Mouse (Mus musculus) CD8-positive naive resting alpha-beta T cell, adult 2 months (primary cell): ENCODE results near the gene Ccdc14.
"Not testable (repeated sequence)": the region's sequence is repeated elsewhere in the genome, so short reads cannot be mapped to it uniquely, and the experiment has no call there.

Experiments used
- DNase-seq, 2 experiments: peaks; one replicate each; pipeline ENCODE4 v3.0.0; 2022; ENCODE audit warnings: low read depth in 2 of 2, low spot score in 2 of 2

The Ccdc14 gene

GRCm38 (mm10) chr16:34706487-34706946, 16.1 kb downstream of the Ccdc14 start:
- no peak for DNase-seq

GRCm38 (mm10) chr16:34711481-34711880, 21.1 kb downstream of the Ccdc14 start:
- DNase-seq, result no peak

- no peak for DNase-seq
Measured at GRCm38 (mm10) chr16:34725156-34725555, 34.7 kb downstream of the Ccdc14 start.

DNA sequence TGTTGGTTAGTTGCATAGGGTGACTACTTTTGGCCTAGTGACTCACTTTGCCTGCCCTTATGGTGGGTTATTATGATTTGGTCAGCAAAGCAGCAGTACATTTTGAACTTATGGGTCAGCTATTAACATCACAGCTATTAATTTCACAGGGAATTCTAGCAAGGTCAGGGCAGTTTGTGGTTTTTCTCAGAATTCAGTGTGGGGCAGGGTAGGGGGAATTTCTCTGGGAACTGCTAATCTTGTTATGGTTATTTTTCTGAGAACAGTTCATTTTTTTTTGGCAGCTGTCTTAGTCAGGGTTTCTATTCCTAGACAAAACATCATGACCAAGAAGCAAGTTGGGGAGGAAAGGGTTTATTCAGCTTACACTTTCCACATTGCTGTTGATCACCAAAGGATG, 38.2 kb downstream of the Ccdc14 start:
- DNase-seq, result not testable (repeated sequence)

DNA sequence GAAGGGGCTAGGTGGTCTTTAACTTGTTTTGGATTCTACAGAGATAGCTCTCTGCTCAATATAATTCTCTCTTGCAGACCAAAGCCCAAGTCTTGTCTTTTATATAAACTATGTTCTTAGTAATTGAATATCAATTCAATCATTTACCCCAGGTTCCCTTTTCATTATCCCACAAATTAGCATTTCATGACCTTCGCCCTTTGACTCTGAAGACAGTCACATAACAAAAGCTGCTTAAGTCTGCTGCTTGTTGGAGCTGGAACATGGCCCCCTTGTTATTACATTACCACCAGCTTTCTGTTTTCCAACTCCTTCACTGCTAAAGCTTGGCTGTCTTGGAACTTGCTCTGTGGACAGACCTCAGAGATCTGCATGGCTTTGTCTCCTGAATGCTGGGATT, 39.0 kb downstream of the Ccdc14 start:
- no peak for DNase-seq

- DNase-seq, result no peak
Measured at GRCm38 (mm10) chr16:34738656-34739233, 48.3 kb downstream of the Ccdc14 start.

DNA sequence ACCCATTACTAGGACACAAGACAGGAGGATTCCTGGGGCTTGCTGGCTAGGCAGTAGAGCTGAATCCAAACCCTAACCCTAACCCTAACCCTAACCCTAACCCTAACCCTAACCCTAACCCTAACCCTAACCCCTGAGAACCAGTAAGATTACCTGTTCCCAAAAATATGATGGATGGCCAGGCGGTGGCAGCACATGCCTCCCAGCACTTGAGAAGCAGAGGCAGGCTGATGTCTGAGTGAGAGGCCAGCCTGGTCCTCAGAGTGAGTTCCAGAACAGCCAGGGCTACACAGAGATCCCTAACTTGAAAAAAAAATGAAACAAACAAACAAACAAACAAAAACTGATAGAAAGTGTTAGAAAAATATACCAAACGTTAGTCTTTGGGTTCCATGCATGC, 52.5 kb downstream of the Ccdc14 start:
- no peak for DNase-seq

DNA sequence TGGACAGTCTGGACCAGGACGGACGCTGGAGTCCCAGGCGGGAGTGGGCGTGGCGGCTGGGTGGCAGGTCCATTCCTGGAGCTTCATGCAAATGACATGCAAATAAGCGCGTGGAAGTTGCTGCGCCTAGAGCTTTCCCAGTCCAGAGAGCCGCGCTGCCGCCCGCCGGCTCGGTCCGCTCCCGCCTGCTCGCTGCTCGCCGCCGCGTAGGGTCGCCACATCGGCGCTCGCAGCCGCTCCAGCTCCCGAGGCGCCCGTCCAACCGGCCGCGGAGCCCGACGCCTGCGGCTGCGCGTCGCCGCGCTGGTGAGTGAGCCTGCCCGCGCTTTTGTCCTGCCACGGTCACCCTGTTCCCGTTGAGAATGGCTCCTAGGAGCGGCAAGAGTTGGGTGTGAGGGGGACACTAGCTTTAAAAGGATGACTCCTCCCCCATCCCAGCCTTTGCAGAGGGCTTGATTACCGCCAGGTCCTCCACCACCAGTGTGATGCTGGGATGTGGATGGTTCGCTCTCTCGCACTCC, 54.7 kb downstream of the Ccdc14 start, which contains the start of gene Mylk:
Gene Mylk (plus strand): TSS at position 146 of the 521 bp plus-strand sequence.
- DNase-seq, result no peak

GRCm38 (mm10) chr16:34748081-34748720, 57.8 kb downstream of the Ccdc14 start:
- no peak for DNase-seq

- no peak for DNase-seq
Measured at GRCm38 (mm10) chr16:34749536-34749935, 59.1 kb downstream of the Ccdc14 start.

GRCm38 (mm10) chr16:34752026-34752425, 61.6 kb downstream of the Ccdc14 start:
- DNase-seq, result no peak

DNA sequence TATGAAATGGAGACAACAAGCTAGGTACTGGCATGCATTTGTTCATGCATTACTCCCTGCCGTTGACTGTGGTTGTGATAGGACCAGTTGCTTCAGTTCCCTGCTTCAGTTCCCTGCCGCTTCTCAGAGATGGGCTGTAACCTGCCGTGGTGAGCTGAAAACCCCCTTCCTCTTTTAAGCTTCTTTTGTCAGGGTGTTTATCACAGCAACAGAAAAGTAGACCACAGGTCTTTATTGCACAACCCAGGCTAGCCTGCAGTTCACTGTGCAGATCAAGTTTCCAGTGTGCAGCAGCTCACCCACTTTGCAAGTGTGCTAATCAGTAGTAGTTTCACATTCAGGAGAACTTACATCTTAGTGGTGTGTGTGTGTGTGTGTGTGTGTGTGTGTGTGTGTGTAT, 62.6 kb downstream of the Ccdc14 start:
- no peak for DNase-seq

- DNase-seq, result no peak
Measured at GRCm38 (mm10) chr16:34756991-34757390, 66.6 kb downstream of the Ccdc14 start.

GRCm38 (mm10) chr16:34758205-34758604, 67.8 kb downstream of the Ccdc14 start:
- DNase-seq, result no peak

DNA sequence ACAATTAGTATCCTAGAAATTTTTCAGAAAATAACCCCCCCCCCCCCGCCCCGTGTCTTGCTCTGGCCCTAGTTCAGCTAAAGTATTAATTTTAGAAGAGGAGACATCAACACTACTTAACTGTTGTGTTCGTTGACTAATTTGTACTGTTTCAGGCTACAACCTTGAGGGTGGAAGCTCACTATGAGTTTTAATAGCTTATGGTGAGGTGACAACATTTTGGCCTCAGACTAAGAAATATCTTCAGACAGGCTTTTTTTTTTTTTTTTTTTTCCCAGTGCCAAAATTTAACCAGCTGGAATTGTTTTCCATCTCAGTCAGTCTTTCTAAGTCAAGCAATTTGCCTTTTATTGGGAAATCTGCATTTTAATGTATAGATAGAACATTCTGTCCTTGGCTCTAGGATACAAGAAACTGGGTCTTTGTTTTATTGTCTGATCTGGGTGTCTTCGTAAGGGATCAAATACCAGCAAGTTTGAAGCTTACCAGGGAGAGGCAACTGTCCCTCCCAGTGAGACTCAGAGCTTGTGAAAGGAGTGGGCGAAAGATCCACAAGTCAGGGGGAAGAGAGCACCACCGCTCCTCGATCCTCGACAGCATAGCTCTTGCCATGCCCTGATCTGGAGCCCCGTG, 73.7 kb downstream of the Ccdc14 start:
- no peak for DNase-seq

DNA sequence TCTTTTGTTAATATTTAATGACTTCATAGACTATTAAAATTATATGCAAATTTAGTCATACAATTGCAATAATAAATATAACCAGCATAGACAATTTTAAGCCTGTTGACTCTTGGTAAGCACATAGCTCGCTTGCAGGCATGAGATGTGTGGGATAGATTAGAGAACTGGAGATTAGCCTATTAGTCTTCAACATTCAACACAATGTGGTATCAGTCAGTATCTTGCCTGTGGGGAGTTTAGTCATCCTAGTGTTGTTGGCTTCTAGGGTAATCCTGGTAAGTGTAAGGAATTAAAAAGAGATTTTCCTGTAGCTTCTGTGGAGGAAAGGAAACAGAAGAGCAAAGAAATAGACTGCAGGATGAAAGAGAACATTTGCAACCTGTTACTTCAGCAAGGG, 75.2 kb downstream of the Ccdc14 start:
- DNase-seq, result no peak

DNA sequence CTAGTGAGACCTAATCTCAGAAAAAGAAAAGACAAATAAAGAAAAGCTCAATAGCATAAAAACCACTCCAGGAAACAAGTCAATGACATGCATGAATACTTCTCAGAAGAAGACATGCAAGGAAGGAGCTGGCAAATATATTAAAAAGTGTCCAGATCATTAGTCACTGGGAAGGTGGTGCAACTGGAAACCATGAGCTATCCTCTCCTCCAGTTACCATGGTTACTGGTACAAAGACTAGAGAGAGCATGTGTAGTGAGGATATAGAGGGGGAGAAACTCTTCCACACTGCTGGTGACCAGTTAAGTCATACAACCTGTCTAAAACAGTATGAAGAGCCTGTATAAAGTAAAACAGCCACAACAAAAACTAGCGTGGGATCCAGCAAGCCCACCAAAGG, 75.8 kb downstream of the Ccdc14 start:
- no peak for DNase-seq

GRCm38 (mm10) chr16:34767443-34767842, 77.0 kb downstream of the Ccdc14 start:
- no peak for DNase-seq

GRCm38 (mm10) chr16:34768436-34768835, 78.0 kb downstream of the Ccdc14 start:
- DNase-seq, result no peak

DNA sequence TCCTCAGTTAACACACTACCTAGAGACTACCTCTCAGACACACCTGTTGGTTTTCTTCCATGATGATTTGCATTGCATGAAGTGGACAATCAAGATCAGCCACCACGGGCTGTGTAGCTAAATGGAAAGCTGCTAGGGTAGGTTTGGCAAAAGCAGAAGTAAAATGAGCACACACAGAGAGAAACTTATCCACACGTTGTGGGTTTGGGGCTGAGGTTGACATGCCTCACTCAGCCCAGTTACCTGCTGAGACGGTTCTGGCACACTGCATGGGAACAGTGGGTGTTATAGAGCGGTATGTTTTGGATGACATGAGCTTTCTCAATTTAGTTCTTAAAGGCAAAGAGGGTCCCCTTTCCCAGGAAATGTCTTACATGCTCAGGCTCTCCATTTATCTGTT, 79.7 kb downstream of the Ccdc14 start:
- no peak for DNase-seq

DNA sequence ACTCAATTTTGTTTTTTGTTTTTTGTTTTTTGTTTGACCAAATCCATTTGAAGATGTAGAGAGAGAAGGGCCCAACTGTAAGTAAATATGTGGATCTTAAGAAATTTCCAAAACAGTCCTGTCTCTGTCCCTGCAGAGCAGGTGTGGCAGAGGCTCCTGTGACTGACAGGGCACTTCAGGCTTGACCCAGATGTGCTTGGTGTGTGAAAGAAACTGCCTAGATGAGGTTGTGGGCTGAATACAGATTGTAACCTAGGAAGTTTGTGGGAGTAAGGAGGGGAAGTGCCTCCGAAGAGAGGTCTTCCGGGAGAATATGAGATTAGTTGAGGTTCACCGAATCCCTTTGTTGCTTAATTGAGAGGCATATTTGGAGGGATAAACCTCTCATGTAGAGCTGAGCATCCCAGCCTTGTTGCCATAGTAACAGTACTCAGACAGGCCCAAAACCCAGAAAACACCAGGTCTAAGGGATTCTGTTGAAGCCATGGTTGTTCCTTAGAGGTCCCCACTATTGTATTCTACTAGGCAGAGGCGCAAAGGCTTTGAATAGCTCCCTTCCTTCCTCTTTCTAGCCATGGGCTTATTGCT, 82.1 kb downstream of the Ccdc14 start:
- DNase-seq, result no peak
